Mouse (Mus musculus) heart, postnatal 36 days (tissue): ENCODE measurements around the gene Def8. TPM values are rescaled to one million over a fixed set of nuclear protein-coding genes. Genes with fewer than 3 reads are reported as not detected.
A peak's percentile ranks its signal among the peaks of the same experiment; 100 is the strongest.

Experiments used
- DNase-seq, 2 experiments: peaks; one replicate each; pipeline ENCODE4 v3.0.0; 2021 to 2022
- intact Hi-C: fragments of 180-260 bp; cut with DNase I; formaldehyde crosslinking; loops from one replicate; pipeline ENCODE4 v1.15.1; 2025
- total RNA-seq, 2 experiments: library from RNA; stranded (reverse); gene quantifications; 2 replicates each; pipeline ENCODE4 v1.2.3; 2021

The Def8 gene
- total RNA-seq, 2 experiments from 2014 or later: 51.6 to 58.1 TPM

DNA sequence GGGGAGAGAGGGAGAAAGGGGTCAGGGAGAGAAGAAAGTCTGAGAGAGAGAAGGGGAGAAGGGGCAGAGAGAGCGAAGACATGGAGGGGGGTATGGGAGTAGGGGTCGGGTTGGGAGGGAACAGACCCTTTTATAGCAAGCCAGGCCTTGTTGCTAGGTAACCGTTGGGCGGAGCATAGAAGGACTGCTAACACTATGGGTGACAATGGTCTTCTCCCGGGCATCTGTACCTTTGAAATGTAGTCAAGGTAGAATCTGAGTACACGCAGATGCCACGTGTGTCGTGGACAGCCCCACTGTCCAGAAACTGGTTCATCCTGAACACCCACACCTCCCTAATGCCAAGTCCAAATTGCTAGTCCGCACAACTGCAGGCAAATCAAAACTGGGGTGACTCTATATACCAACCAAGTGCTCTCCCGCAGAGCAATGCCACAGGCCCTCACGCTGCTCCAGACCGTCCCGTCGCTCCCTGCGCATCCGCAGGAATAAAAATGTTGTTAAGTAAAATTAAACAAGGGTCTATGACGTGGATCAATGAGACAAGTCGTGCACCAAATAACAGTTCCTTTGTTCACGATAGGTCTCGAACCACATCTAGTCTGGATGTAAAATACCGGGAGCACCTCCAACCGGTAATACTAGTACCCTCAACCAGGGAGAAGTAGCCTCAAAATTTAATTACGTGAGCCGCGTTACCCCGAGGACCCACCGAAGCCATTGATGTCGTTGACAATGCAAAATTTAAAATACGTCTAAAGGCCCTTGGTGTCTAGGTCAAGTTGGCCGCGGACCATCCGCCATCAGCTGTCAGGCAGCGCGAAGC is 53.8 kb downstream of the Def8 start:
- intact Hi-C loops: loop anchor here (2.0 kb wide), 1 partner anchor 34 kb away; no protein-coding TSS in a partner anchor
- peak in 1 of 2 experiments; percentile 34 for DNase-seq

- peak; percentile 92 to 97 for DNase-seq
- intact Hi-C loops: loop anchor here (2.0 kb wide), 2 partner anchors 35 to 41 kb away; partner anchors contain the start of gene Gas8
Observed at GRCm38 (mm10) chr8:123477737-123478258, 54.5 kb downstream of the Def8 start, which contains the start of gene Afg3l1. Gene Afg3l1, plus strand, starts transcription at chr8:123477903.

DNA sequence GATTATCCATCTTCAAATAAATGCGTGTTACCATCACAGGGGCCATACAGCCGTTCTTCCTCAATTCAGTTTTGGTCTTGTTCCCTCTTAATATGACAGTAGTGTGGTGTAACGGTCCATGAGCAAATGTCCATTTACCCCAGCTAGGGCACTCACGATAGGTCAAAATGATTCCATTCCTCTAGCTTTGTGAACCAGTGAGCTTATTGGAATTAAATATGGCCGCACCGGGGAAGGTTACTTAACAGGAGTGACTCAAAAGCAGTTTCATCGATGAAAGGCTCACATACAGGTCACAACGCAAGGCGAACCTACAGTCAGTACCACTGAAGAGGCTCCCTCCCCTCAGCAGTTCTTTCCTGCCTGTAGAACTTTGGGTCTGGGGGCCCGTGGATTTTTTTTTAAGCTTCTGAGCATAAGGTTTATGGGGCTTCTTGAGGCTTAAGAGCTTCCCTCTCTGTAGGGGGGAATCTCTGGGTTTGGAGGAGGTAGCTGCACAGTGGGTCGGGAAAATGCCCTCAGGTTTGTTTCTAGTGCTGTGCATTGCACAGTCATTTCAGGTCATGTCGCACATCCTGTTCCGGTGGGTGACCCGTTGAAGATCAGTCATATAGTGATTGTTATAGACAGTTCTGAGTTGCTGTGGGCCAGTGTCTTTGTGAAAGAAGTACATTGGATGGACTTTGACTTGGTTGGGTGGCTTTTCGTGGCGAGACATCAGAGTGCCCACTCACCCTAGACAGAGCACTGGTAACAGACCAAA is 55.3 kb downstream of the Def8 start:
- intact Hi-C loops: loop anchor here (2.0 kb wide), 1 partner anchor 40 kb away; the partner anchor contains the start of gene Gas8
- no peak for DNase-seq

DNA sequence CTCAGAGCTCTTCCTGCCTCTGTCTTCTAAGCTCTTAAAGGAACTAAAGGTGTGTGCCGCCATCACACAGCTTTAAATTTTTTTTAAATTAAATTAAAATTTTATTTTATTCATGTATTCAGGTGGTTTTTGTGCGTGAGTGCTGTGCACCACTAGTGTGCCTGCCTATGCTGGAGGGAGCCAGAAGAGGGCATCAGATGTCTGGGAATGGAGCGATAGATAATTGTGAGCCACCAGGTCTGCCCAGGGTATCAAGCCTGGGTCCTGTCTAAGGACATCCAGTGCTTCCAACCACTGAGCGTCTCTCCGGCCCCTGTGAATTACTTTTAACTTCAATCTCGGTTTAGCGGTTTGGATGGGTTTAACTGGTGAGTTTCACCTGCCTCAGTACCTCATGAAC is 59.3 kb downstream of the Def8 start:
- intact Hi-C loops: no loop called here
- DNase-seq: no peak

DNA sequence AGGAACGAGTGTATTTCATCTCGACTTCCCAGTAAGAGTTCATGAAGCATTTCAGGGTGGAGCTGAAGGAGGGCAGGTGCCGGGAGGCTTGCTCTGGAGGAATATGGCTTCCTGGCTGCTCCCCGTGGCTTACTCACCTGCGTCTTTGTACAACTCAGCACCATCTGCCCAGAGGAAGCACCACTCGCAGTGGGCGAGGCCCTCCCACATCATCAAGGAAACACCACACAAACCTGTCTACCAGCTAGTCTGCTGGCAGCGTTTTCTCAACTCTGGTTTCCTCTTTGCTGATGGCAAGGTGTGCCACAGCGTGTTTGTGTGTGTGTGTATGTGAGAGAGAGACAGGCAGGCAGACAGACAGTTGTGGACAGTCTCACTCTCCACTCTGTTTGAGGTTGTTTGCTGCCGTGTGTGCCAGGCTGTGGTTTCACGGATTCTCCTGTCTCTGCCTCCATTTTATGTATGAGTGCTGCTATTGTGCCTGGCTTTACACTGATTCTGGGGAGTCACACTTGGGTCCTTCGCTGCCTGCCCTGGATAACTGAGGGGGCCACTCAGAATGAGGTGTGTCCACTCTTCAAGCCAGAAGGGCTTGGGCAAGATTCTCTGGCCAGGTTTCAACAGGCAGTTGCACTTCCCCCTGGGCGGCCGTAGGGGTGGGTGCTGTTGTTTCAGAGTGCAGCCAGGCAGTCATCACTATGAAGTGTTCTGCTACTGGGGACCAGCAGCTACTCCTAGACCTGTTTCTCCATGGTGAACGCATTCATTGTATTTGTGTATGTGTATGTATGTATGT is 68.2 kb downstream of the Def8 start:
- no peak for DNase-seq
- intact Hi-C loops: no loop called here

GRCm38 (mm10) chr8:123492898-123493297 is 69.6 kb downstream of the Def8 start:
- intact Hi-C loops: no loop called here
- no peak for DNase-seq

DNA sequence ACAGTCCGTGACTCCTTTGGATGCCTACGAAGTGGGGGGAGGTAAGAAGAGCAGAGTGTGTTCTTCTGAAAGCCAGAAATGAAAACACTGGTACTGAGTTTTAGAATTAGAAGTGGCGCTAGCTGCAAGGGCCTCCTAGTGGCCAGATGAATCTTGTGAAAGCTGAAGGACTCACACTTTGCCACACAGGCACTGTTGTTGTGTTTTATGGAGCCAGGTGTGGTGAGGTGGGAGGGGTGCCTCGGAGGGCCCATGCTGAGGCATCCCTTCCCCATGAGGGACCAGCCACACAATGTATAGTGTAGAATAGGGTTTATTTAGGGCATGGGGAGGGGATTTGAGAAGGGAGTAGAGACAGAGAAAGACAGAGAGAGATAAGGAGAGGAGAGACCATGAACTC is 74.4 kb downstream of the Def8 start:
- intact Hi-C loops: no loop called here
- no peak for DNase-seq

GRCm38 (mm10) chr8:123498963-123499362 is 75.6 kb downstream of the Def8 start:
- intact Hi-C loops: no loop called here
- DNase-seq: no peak

- intact Hi-C loops: no loop called here
- no peak for DNase-seq
Observed at GRCm38 (mm10) chr8:123499556-123499955, 76.2 kb downstream of the Def8 start.

- no peak for DNase-seq
- intact Hi-C loops: no loop called here
Observed at GRCm38 (mm10) chr8:123502192-123502591, 78.9 kb downstream of the Def8 start.

GRCm38 (mm10) chr8:123503801-123504467 is 80.6 kb downstream of the Def8 start:
- intact Hi-C loops: no loop called here
- no peak for DNase-seq

GRCm38 (mm10) chr8:123504591-123505195 is 81.4 kb downstream of the Def8 start:
- DNase-seq: no peak
- intact Hi-C loops: no loop called here

DNA sequence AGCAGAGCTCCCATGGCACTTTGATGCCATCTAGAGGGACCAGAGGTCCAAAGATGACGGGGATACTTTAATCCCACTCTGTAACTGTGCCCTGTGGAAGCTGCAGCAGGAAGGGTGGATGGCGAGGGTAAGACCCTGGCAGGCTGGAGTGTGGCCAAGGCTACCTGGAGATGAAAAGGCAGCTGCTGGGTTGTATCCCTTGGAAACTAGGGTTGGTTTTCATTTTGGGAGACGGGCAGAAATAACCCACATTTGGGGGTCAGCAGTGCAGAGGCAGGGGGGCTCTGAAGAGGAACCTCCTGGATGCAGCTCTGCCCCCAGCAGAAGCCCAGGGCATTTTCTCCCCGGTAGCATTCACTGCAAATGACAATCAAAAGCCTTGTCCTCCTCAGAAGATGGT is 81.9 kb downstream of the Def8 start:
- no peak for DNase-seq
- intact Hi-C loops: no loop called here

- intact Hi-C loops: no loop called here
Observed at GRCm38 (mm10) chr8:123505695-123506094, 82.4 kb downstream of the Def8 start.

DNA sequence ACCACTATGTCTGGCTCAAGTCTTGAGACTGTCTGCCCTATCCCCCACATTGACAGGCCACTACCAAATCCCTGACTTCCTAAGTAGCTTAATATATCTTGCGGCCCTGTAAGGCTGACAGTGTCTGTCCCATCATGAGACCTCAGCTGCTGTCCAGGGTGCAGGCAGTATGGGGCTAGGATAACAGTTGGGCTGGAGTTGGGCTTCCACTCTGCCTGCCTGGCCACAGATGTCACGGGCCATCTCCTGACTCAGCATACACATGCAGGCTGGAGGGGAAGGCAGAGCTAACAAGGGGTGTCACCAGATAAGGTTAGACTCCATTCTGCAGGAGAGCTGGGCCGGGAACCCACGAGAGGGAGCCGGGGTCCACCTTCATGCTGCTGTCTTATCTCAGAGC is 83.8 kb downstream of the Def8 start:
- no peak for DNase-seq
- intact Hi-C loops: no loop called here

More at GRCm38 (mm10) chr8:123505695-123506094, 82.4 kb downstream of the Def8 start:
- no peak for DNase-seq

DNA sequence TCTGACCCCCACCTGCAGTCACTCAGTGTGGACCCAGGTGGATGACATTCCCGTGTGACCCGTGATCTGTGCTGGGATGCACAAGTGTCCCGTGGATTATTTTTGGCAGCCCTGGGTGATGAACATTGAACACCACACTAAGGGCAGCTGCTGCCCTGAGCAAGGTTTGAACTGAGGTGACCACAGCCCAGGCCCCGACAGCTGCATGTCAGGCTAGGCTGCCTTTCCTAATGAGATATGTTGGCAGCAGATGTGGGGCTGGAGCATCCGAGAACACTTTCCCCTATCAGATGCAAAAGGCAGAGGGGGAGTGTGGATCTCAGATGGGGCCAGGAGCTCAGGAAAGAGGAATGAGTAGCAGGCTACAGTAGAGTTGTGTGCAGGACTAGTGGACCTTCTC is 87.5 kb downstream of the Def8 start:
- intact Hi-C loops: no loop called here
- no peak for DNase-seq
